Mouse (Mus musculus): ENCODE data around the gene Spata45. TPM values are rescaled to one million over a fixed set of nuclear protein-coding genes. Genes with fewer than 3 reads are reported as not detected.
"Not testable (repeated sequence)": the region's sequence is repeated elsewhere in the genome, so short reads cannot be mapped to it uniquely, and the experiment has no call there.

The Spata45 gene
- total RNA-seq, 1 experiment from 2014 or later, result not detected

- ATAC-seq (replicated peaks in 1 of 2; ENCODE audit: insufficient read depth in 1 of 2, low FRiP score in 2 of 2, low TSS enrichment in 1 of 2, low read depth in 1 of 2, poor library complexity in 2 of 2, severe bottlenecking in 2 of 2), result no peak
Observed at GRCm38 (mm10) chr1:191030182-191030581, 6.3 kb upstream of the Spata45 start.

- not testable (repeated sequence) for ATAC-seq (replicated peaks in 1 of 2; ENCODE audit: insufficient read depth in 1 of 2, low FRiP score in 2 of 2, low TSS enrichment in 1 of 2, low read depth in 1 of 2, poor library complexity in 2 of 2, severe bottlenecking in 2 of 2)
Observed at GRCm38 (mm10) chr1:191030922-191031425, 5.5 kb upstream of the Spata45 start.

GRCm38 (mm10) chr1:191035649-191036048 is 790 bp upstream of the Spata45 start:
- no peak for ATAC-seq (replicated peaks in 1 of 2; ENCODE audit: insufficient read depth in 1 of 2, low FRiP score in 2 of 2, low TSS enrichment in 1 of 2, low read depth in 1 of 2, poor library complexity in 2 of 2, severe bottlenecking in 2 of 2)

- ATAC-seq (replicated peaks in 1 of 2; ENCODE audit: insufficient read depth in 1 of 2, low FRiP score in 2 of 2, low TSS enrichment in 1 of 2, low read depth in 1 of 2, poor library complexity in 2 of 2, severe bottlenecking in 2 of 2), result no peak
Observed at GRCm38 (mm10) chr1:191037999-191038398, 1.6 kb downstream of the Spata45 start.

- ATAC-seq (replicated peaks in 1 of 2; ENCODE audit: insufficient read depth in 1 of 2, low FRiP score in 2 of 2, low TSS enrichment in 1 of 2, low read depth in 1 of 2, poor library complexity in 2 of 2, severe bottlenecking in 2 of 2), result peak; percentile 7 to 21; a peak in 1 of 4 replicates
Observed at GRCm38 (mm10) chr1:191041352-191041751, 4.9 kb downstream of the Spata45 start.

GRCm38 (mm10) chr1:191042106-191042505 is 5.7 kb downstream of the Spata45 start:
- no peak for ATAC-seq (replicated peaks in 1 of 2; ENCODE audit: insufficient read depth in 1 of 2, low FRiP score in 2 of 2, low TSS enrichment in 1 of 2, low read depth in 1 of 2, poor library complexity in 2 of 2, severe bottlenecking in 2 of 2)

- ATAC-seq (replicated peaks in 1 of 2; ENCODE audit: insufficient read depth in 1 of 2, low FRiP score in 2 of 2, low TSS enrichment in 1 of 2, low read depth in 1 of 2, poor library complexity in 2 of 2, severe bottlenecking in 2 of 2), result no peak
Observed at GRCm38 (mm10) chr1:191042688-191043087, 6.2 kb downstream of the Spata45 start.

GRCm38 (mm10) chr1:191045264-191045663 is 8.8 kb downstream of the Spata45 start:
- no peak for ATAC-seq (replicated peaks in 1 of 2; ENCODE audit: insufficient read depth in 1 of 2, low FRiP score in 2 of 2, low TSS enrichment in 1 of 2, low read depth in 1 of 2, poor library complexity in 2 of 2, severe bottlenecking in 2 of 2)

GRCm38 (mm10) chr1:191046231-191046824 is 9.9 kb downstream of the Spata45 start:
- no peak for ATAC-seq (replicated peaks in 1 of 2; ENCODE audit: insufficient read depth in 1 of 2, low FRiP score in 2 of 2, low TSS enrichment in 1 of 2, low read depth in 1 of 2, poor library complexity in 2 of 2, severe bottlenecking in 2 of 2)

- ATAC-seq (replicated peaks in 1 of 2; ENCODE audit: insufficient read depth in 1 of 2, low FRiP score in 2 of 2, low TSS enrichment in 1 of 2, low read depth in 1 of 2, poor library complexity in 2 of 2, severe bottlenecking in 2 of 2), result no peak
Observed at GRCm38 (mm10) chr1:191053555-191053954, 17.1 kb downstream of the Spata45 start.

- peak in 1 of 2 experiments; percentile 71; a peak in 1 of 4 replicates for ATAC-seq (replicated peaks in 1 of 2; ENCODE audit: insufficient read depth in 1 of 2, low FRiP score in 2 of 2, low TSS enrichment in 1 of 2, low read depth in 1 of 2, poor library complexity in 2 of 2, severe bottlenecking in 2 of 2)
Observed at GRCm38 (mm10) chr1:191054870-191055532, 18.6 kb downstream of the Spata45 start.

GRCm38 (mm10) chr1:191055533-191055873 is 19.1 kb downstream of the Spata45 start:
- ATAC-seq (replicated peaks in 1 of 2; ENCODE audit: insufficient read depth in 1 of 2, low FRiP score in 2 of 2, low TSS enrichment in 1 of 2, low read depth in 1 of 2, poor library complexity in 2 of 2, severe bottlenecking in 2 of 2), result peak in 1 of 2 experiments; percentile 42; a peak in 1 of 4 replicates

- no peak for ATAC-seq (replicated peaks in 1 of 2; ENCODE audit: insufficient read depth in 1 of 2, low FRiP score in 2 of 2, low TSS enrichment in 1 of 2, low read depth in 1 of 2, poor library complexity in 2 of 2, severe bottlenecking in 2 of 2)
Observed at GRCm38 (mm10) chr1:191057461-191057860, 21.0 kb downstream of the Spata45 start.

- peak; percentile 18 to 40; a peak in 3 of 4 replicates for ATAC-seq (replicated peaks in 1 of 2; ENCODE audit: insufficient read depth in 1 of 2, low FRiP score in 2 of 2, low TSS enrichment in 1 of 2, low read depth in 1 of 2, poor library complexity in 2 of 2, severe bottlenecking in 2 of 2)
Observed at GRCm38 (mm10) chr1:191062241-191062780, 25.9 kb downstream of the Spata45 start.

GRCm38 (mm10) chr1:191062781-191063485 is 26.5 kb downstream of the Spata45 start, which contains the start of the genes Tatdn3 and Nsl1:
Gene Tatdn3 (minus strand): TSS chr1:191062932.
Gene Nsl1 (plus strand): TSS chr1:191063012.
- peak; percentile 97 to 98 for ATAC-seq (replicated peaks in 1 of 2; ENCODE audit: insufficient read depth in 1 of 2, low FRiP score in 2 of 2, low TSS enrichment in 1 of 2, low read depth in 1 of 2, poor library complexity in 2 of 2, severe bottlenecking in 2 of 2)

- no peak for ATAC-seq (replicated peaks in 1 of 2; ENCODE audit: insufficient read depth in 1 of 2, low FRiP score in 2 of 2, low TSS enrichment in 1 of 2, low read depth in 1 of 2, poor library complexity in 2 of 2, severe bottlenecking in 2 of 2)
Observed at GRCm38 (mm10) chr1:191063700-191064099, 27.3 kb downstream of the Spata45 start.

GRCm38 (mm10) chr1:191064535-191064934 is 28.1 kb downstream of the Spata45 start:
- no peak for ATAC-seq (replicated peaks in 1 of 2; ENCODE audit: insufficient read depth in 1 of 2, low FRiP score in 2 of 2, low TSS enrichment in 1 of 2, low read depth in 1 of 2, poor library complexity in 2 of 2, severe bottlenecking in 2 of 2)

GRCm38 (mm10) chr1:191065188-191065587 is 28.7 kb downstream of the Spata45 start:
- ATAC-seq (replicated peaks in 1 of 2; ENCODE audit: insufficient read depth in 1 of 2, low FRiP score in 2 of 2, low TSS enrichment in 1 of 2, low read depth in 1 of 2, poor library complexity in 2 of 2, severe bottlenecking in 2 of 2), result no peak
